Mouse (Mus musculus) spleen, adult 2 months (tissue): ENCODE results near the gene Chka.

Experiments
- CTCF ChIP-seq: fragments of 200-500 bp; IDR thresholded peaks from 2 replicates; pipeline ENCODE4 v1.5.1; 2011; ENCODE audit warnings: mild to moderate bottlenecking, inconsistent platforms; ENCODE audit not compliant: insufficient read depth, insufficient read length, insufficient replicate concordance; ENCODE audit errors: extremely low read depth
- POLR2A ChIP-seq: fragments of 200-500 bp; IDR thresholded peaks from 2 replicates; pipeline ENCODE4 v1.6.1; 2011; ENCODE audit warnings: low read depth, low read length, inconsistent platforms

GRCm38 (mm10) chr19:3884325-3884990 is 32.9 kb downstream of the Chka start:
- no peak for TF ChIP-seq POLR2A
- no peak for TF ChIP-seq CTCF
